Mouse (Mus musculus): Measurements from ENCODE around the gene Nucb1. TPM values are rescaled to one million over a fixed set of nuclear protein-coding genes. Genes with fewer than 3 reads are reported as not detected.

Nucb1 gene
- polyA plus RNA-seq, 1 experiment, result 115 TPM

DNA sequence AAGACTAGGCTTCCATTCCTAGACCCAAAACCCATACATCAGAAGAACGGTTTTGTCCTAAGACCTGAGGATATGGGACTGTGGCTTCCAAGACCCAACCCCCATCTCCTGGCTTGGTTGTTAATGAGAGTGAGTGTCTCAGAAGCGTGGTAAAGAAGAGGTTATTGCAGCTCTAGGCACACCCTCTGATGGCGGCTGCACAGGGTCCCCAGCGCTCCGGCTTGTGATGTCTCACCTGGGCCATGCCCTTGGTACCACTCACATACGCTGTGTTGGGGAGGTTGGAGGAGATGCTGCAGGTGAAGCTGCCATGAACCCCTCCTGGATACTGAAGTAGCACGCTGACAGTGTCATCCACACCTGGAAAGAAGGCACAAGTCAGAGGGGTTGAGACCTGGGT lies 31.4 kb downstream of the Nucb1 start:
- no peak for TF ChIP-seq MYOD1 (IDR thresholded peaks at IDR 0.05; ENCODE audit: control insufficient read depth, insufficient read length, low read depth)
- no peak for TF ChIP-seq USF1 (IDR thresholded peaks at IDR 0.05; ENCODE audit: low read depth)
- TF ChIP-seq CTCF (IDR thresholded peaks at IDR 0.05; ENCODE audit: control insufficient read depth, insufficient read depth, insufficient read length), result no peak
- no peak for TF ChIP-seq MAX (IDR thresholded peaks at IDR 0.05)
- no peak for TF ChIP-seq FOSL1 (IDR thresholded peaks at IDR 0.05; ENCODE audit: insufficient read depth, low read length, poor library complexity, severe bottlenecking)
- TF ChIP-seq MYOG (IDR thresholded peaks at IDR 0.05; ENCODE audit: control insufficient read depth, extremely low read depth, insufficient read length), result no peak
- TF ChIP-seq CEBPB (IDR thresholded peaks at IDR 0.05; ENCODE audit: low read depth), result no peak
- Histone ChIP-seq H3K79me2 (ENCODE audit: control insufficient read depth, insufficient read depth) (no peaks in the 10 kb centered on the region), H3K27me3 (ENCODE audit: control insufficient read depth, insufficient read depth, insufficient read length) (no peaks in the 10 kb centered on the region), H3K36me3 (ENCODE audit: control insufficient read depth, insufficient read depth) (no peaks in the 10 kb centered on the region), H3K4me3 (ENCODE audit: insufficient read depth, poor library complexity, severe bottlenecking) (no peak overlapping the region), H3K79me3 (ENCODE audit: low read depth) (no peaks in the 10 kb centered on the region), H3ac (ENCODE audit: control insufficient read depth, insufficient read length, low read depth) (no peak overlapping the region)

GRCm38 (mm10) chr7:45477003-45477402 lies 33.2 kb downstream of the Nucb1 start:
- no peaks in the 10 kb centered on the region for H3K79me3 ChIP-seq (ENCODE audit: low read depth)
- no peaks in the 10 kb centered on the region for H3K36me3 ChIP-seq (ENCODE audit: control insufficient read depth, insufficient read depth)
- no peaks in the 10 kb centered on the region for H3K27me3 ChIP-seq (ENCODE audit: control insufficient read depth, insufficient read depth, insufficient read length)
- no peak overlapping the region for H3ac ChIP-seq (ENCODE audit: control insufficient read depth, insufficient read length, low read depth)
- H3K79me2 ChIP-seq (ENCODE audit: control insufficient read depth, insufficient read depth), result no peaks in the 10 kb centered on the region
- TF ChIP-seq MYOG (IDR thresholded peaks at IDR 0.05; ENCODE audit: control insufficient read depth, extremely low read depth, insufficient read length), result no peak
- no peak for TF ChIP-seq CEBPB (IDR thresholded peaks at IDR 0.05; ENCODE audit: low read depth)
- TF ChIP-seq FOSL1 (IDR thresholded peaks at IDR 0.05; ENCODE audit: insufficient read depth, low read length, poor library complexity, severe bottlenecking), result no peak
- peak; percentile 25 for TF ChIP-seq MAX (IDR thresholded peaks at IDR 0.05)
- TF ChIP-seq USF1 (IDR thresholded peaks at IDR 0.05; ENCODE audit: low read depth), result peak; percentile 71
- no peak for TF ChIP-seq MYOD1 (IDR thresholded peaks at IDR 0.05; ENCODE audit: control insufficient read depth, insufficient read length, low read depth)
- TF ChIP-seq CTCF (IDR thresholded peaks at IDR 0.05; ENCODE audit: control insufficient read depth, insufficient read depth, insufficient read length), result peak; percentile 29
- no peak overlapping the region for H3K4me3 ChIP-seq (ENCODE audit: insufficient read depth, poor library complexity, severe bottlenecking)

- Histone ChIP-seq H3K79me3 (ENCODE audit: low read depth) (no peaks in the 10 kb centered on the region), H3K4me3 (ENCODE audit: insufficient read depth, poor library complexity, severe bottlenecking) (no peak overlapping the region), H3K27me3 (ENCODE audit: control insufficient read depth, insufficient read depth, insufficient read length) (no peaks in the 10 kb centered on the region), H3ac (ENCODE audit: control insufficient read depth, insufficient read length, low read depth) (no peak overlapping the region), H3K79me2 (ENCODE audit: control insufficient read depth, insufficient read depth) (no peaks in the 10 kb centered on the region), H3K36me3 (ENCODE audit: control insufficient read depth, insufficient read depth) (no peaks in the 10 kb centered on the region)
- TF ChIP-seq MAX (IDR thresholded peaks at IDR 0.05) (no peak), CTCF (IDR thresholded peaks at IDR 0.05; ENCODE audit: control insufficient read depth, insufficient read depth, insufficient read length) (no peak), FOSL1 (IDR thresholded peaks at IDR 0.05; ENCODE audit: insufficient read depth, low read length, poor library complexity, severe bottlenecking) (no peak), USF1 (IDR thresholded peaks at IDR 0.05; ENCODE audit: low read depth) (no peak), MYOG (IDR thresholded peaks at IDR 0.05; ENCODE audit: control insufficient read depth, extremely low read depth, insufficient read length) (no peak), CEBPB (IDR thresholded peaks at IDR 0.05; ENCODE audit: low read depth) (no peak), MYOD1 (IDR thresholded peaks at IDR 0.05; ENCODE audit: control insufficient read depth, insufficient read length, low read depth) (no peak)
Observed at GRCm38 (mm10) chr7:45476453-45476852, 33.8 kb downstream of the Nucb1 start.

DNA sequence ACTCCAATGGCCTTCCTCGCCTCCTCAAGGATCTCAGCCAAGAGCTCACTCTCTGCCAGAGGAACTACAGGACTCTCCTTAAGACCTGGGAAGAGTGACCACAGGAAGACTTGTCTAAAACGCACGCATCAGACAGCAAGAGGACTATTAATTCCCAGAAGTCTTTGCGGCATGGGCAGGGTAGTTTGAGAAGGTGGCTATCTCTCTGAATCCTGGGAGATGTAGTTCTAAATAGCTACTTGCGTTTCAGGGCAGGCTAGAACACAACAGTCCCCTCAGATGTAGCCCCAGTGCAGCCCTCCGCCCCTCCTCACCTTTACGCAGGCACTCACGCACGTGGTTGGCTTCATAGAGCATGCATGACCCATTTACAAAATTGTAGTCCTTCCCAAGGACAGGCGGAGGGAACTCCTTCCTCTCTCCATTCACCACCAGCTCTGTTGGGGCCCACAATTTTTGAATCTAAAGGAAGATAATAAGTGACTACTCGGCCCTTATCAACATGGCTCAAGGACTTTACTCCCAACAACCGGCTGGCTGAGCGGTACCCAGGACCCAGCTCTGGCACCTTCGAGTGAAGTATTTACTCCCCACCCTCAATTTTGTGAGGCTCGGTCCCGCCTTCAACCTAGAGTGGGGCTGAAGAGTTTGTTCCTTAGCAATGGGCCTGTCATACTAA lies 34.8 kb downstream of the Nucb1 start:
- H3K4me3 ChIP-seq (ENCODE audit: insufficient read depth, poor library complexity, severe bottlenecking), result peak overlapping the region; percentile 21
- H3K79me3 ChIP-seq (ENCODE audit: low read depth), result no peaks in the 10 kb centered on the region
- TF ChIP-seq FOSL1 (IDR thresholded peaks at IDR 0.05; ENCODE audit: insufficient read depth, low read length, poor library complexity, severe bottlenecking) (no peak), MYOD1 (IDR thresholded peaks at IDR 0.05; ENCODE audit: control insufficient read depth, insufficient read length, low read depth) (no peak), USF1 (IDR thresholded peaks at IDR 0.05; ENCODE audit: low read depth) (no peak), CTCF (IDR thresholded peaks at IDR 0.05; ENCODE audit: control insufficient read depth, insufficient read depth, insufficient read length) (no peak), CEBPB (IDR thresholded peaks at IDR 0.05; ENCODE audit: low read depth) (no peak), MYOG (IDR thresholded peaks at IDR 0.05; ENCODE audit: control insufficient read depth, extremely low read depth, insufficient read length) (no peak), MAX (IDR thresholded peaks at IDR 0.05) (no peak)
- H3K36me3 ChIP-seq (ENCODE audit: control insufficient read depth, insufficient read depth), result no peaks in the 10 kb centered on the region
- H3K79me2 ChIP-seq (ENCODE audit: control insufficient read depth, insufficient read depth), result no peaks in the 10 kb centered on the region
- peak overlapping the region; percentile 49 for H3ac ChIP-seq (ENCODE audit: control insufficient read depth, insufficient read length, low read depth)
- H3K27me3 ChIP-seq (ENCODE audit: control insufficient read depth, insufficient read depth, insufficient read length), result no peaks in the 10 kb centered on the region

GRCm38 (mm10) chr7:45470869-45471268 lies 39.3 kb downstream of the Nucb1 start:
- TF ChIP-seq CTCF (IDR thresholded peaks at IDR 0.05; ENCODE audit: control insufficient read depth, insufficient read depth, insufficient read length) (no peak), FOSL1 (IDR thresholded peaks at IDR 0.05; ENCODE audit: insufficient read depth, low read length, poor library complexity, severe bottlenecking) (no peak), MYOG (IDR thresholded peaks at IDR 0.05; ENCODE audit: control insufficient read depth, extremely low read depth, insufficient read length) (no peak), USF1 (IDR thresholded peaks at IDR 0.05; ENCODE audit: low read depth) (no peak), CEBPB (IDR thresholded peaks at IDR 0.05; ENCODE audit: low read depth) (no peak)
- no peaks in the 10 kb centered on the region for H3K27me3 ChIP-seq (ENCODE audit: control insufficient read depth, insufficient read depth, insufficient read length)

More at GRCm38 (mm10) chr7:45470869-45471268, 39.3 kb downstream of the Nucb1 start:
- peaks cover under 1% of the 10 kb centered on the region for H3K36me3 ChIP-seq (ENCODE audit: control insufficient read depth, insufficient read depth)
- no peak overlapping the region for H3K4me3 ChIP-seq (ENCODE audit: insufficient read depth, poor library complexity, severe bottlenecking)
- H3ac ChIP-seq (ENCODE audit: control insufficient read depth, insufficient read length, low read depth), result no peak overlapping the region
- peaks cover 7% of the 10 kb centered on the region for H3K79me3 ChIP-seq (ENCODE audit: low read depth)
- peaks cover 7% of the 10 kb centered on the region for H3K79me2 ChIP-seq (ENCODE audit: control insufficient read depth, insufficient read depth)
